Mouse (Mus musculus) hematopoietic stem cell, adult 5-6 weeks (primary cell): Measurements from ENCODE around the gene Zbtb5. TPM values are rescaled to one million over a fixed set of nuclear protein-coding genes. Genes with fewer than 3 reads are reported as not detected.
"Not testable (repeated sequence)": the region's sequence is repeated elsewhere in the genome, so short reads cannot be mapped to it uniquely, and the experiment has no call there.

ENCODE experiments used
- ATAC-seq, 2 experiments: fragments of 125-278 bp in 1 of 2; replicated peaks in 1 of 2; 2 replicates each; pipeline ENCODE4 v1.8.0; 2016 to 2017; ENCODE audit warnings: inconsistent platforms in 2 of 2, mild to moderate bottlenecking in 2 of 2, moderate number of reproducible peaks in 2 of 2, low read depth in 1 of 2, moderate TSS enrichment in 1 of 2; ENCODE audit not compliant: low FRiP score in 2 of 2, poor library complexity in 2 of 2, severe bottlenecking in 2 of 2, insufficient read depth in 1 of 2, low TSS enrichment in 1 of 2
- total RNA-seq: library from RNA; stranded (forward); fragments of 172-1452, 232-1000 nt; gene quantifications from 2 replicates; pipeline ENCODE4 v1.2.3, GENCODE M21; 2017

Gene Zbtb5
- 12.5 and 13.6 TPM in 2 replicates for total RNA-seq

DNA sequence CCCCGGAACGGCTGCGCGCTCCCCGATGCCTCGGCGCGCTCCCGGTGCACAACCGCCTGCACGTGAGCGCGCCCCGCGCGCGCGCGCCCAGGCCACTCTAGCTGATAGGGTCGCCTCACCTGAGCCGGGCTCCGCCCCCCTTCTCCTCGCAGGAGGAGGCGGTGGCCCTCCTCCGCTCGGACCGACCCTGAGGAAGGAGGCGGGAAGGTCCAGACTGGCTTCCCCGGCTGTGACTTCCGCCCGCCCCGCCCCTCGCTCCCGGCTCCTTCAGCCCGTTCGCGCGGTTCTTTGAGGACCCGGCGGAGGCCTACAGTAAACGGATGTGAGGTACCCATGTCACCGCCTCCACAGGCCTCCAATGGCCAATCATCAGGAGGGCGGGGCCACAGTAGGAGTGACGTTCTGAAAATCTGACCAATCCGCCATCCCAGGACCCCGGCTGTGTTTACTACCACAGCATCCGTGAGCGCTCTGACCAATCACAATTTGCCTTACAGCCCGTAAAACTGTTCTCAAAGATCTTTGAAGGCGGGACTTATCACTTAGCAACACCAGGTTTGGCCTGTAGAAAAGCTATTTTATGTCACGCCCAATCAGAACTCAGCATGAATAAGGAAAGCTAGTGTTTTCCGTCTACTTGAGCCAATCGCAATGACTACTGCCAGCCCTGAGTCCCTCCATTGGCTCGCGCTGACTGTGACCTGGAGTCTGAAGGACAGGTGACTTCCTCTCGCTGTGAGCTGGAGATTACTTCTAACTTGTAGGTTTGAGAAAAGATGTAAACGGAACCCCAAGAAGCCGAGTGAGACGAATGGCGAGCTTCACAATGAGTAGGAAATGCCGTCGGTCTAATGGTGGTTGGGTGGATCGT lies at the start of gene Zbtb5:
Gene Zbtb5 (minus strand): TSS at position 308 of the 871 bp plus-strand sequence.
- ATAC-seq, result peak; percentile 90 to 92

DNA sequence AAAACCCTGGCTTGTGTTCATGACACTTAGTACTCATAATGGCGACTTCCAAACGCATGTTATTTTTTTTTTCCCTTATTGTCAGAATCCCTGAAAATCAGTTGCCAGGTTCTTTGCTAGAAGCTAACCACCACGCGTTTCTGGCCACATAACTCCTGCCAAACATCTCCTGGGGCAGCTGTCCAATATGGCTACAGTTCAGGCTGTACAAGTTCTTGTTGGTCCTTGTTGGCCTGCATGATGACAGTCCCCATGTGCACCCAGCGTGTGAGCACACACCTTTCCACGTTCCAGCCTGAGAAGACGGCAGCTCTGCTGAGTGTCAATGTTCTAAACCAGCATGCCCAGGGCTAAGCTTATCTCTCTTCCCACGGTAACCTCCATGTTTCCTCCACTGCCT lies 43.2 kb upstream of the Zbtb5 start:
- ATAC-seq, result no peak

DNA sequence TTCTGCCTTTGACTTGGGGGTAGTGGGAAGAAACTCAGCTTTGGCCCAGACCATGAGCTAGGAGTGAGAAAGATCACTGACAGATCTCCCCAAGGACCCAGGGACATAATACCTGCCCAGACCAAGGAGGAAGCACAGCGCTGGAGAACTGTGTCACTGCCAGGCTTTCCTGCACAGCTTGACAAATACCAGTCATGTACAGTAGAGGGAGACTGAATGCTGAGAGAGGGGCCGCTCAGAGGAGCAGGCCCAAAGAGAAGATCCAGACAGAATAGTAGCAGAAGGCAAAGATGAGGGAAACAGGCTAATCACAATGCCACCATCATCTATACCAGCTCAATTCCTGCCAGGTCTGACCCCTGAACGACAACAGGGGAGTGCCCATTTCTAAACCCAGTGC lies 42.6 kb upstream of the Zbtb5 start:
- ATAC-seq, result peak; percentile 80 to 81; a peak in 3 of 4 replicates

DNA sequence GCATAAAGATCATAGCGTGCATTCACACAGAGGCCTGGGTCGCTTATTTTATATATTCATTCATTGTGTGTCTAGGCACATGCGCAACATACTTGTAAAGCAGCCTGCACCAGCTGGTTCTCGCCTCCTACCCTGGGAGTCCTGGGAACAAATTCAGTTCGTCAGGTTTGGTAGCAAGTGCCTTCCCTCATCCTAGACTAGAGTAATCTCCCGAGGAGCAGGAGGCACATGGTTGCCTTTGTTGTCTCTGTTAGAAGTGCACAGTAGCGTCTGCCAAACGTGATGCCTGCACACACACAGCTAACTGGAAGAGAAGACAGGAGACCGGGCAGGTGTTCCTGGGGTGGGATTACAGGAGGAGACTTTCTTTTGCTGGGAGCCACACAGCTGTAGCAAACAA lies 35.7 kb upstream of the Zbtb5 start:
- no peak for ATAC-seq

DNA sequence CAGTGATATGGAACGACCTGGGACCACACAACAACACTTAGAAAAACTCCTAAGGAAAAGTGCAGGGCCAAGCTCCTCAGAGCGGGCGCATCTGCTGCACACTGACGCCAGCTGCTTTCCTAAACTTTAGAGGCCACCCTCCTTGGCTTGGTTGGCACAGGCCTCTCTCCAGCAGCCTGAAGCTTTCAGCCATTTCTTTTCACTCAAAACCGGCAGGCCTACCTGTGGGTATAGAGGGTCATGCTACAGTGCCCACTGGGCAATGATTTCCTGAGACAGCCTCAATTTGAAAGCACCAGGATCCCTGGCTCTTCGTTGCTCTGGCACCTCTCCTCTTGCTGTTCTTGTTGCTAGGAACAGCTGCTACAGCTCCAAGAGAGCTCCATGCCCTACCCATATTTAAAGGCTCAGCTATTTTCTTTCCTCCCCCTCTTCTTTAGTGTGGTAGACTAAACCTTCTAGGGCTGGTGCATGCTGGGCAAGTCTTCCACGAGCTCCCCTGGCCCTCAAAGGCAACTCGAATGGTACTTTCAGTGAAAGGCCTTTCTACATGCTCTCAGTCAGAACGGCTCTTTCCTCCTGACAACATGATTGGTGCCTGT lies 35.2 kb upstream of the Zbtb5 start:
- ATAC-seq, result no peak

DNA sequence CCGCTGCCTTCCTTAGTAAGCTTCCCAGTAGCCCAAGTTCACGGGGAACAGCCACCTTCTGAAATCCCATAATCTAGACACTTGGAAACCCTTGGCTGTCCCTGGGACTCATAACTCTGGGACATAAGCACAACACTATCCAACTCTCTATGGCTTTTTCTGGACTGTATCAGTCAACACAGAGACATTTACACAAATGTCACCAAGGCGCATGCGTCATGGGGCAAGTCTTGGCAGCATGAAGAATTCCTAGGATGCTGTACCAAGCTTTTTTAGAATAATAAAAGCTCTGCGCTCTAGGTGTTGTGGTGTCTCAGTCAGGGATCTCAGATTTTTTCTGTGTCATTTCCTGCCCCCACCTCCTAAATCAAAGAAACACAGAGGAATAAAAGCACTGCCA lies 34.5 kb upstream of the Zbtb5 start:
- no peak for ATAC-seq

DNA sequence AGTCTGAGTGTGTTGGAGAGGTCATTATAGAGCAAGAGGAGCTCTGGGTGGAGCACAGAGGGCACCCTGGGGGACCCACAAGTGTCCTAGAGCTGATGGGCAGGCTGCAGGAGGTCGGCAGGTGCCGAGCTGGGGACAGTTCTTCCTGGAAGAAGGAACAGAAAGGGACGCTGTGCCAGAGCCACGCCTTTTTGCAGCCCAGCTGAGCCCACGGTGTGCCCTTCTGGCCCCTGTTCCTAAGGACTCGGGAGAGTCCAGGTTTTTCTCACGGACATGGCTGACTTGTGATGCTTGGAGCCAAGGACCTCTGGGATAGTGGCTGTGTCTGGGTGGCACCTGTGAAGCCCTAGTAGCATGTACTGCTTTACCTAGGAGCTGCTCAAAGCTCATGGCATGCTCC lies 28.6 kb upstream of the Zbtb5 start:
- ATAC-seq, result no peak

DNA sequence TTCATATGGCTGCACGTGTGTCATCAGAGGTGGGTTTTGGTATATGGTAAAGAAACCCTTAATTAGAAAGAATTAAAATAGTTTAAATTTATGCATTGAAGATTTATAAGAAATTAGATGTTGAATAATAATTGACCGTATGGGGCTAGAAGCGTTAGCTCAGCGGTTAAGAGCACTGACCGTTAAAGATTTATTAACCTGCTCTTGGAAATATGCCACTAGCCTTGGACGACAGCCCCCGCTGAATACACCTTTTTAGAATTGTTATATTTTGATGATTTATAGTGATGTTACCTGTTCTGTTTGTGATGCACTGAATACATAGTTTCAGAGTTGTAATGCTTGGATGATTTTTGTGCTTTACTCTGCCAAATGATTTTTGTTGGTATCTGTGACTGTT lies 27.3 kb upstream of the Zbtb5 start:
- ATAC-seq, result not testable (repeated sequence)

DNA sequence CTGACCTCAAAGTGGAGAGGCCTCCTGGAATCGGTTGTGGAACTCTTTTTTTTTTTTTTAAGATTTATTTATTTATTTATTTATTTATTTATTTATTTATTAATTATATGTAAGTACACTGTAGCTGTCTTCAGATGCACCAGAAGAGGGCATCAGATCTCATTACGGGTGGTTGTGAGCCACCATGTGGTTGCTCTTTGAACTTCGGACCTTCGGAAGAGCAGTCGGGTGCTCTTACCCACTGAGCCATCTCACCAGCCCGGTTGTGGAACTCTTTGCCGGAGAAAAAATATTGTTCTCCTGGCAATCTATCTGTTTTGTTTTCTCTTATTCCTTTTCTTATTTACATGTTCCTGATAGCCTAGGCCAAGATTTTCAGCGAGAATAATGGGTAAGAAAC lies 26.7 kb upstream of the Zbtb5 start:
- ATAC-seq, result not testable (repeated sequence)

DNA sequence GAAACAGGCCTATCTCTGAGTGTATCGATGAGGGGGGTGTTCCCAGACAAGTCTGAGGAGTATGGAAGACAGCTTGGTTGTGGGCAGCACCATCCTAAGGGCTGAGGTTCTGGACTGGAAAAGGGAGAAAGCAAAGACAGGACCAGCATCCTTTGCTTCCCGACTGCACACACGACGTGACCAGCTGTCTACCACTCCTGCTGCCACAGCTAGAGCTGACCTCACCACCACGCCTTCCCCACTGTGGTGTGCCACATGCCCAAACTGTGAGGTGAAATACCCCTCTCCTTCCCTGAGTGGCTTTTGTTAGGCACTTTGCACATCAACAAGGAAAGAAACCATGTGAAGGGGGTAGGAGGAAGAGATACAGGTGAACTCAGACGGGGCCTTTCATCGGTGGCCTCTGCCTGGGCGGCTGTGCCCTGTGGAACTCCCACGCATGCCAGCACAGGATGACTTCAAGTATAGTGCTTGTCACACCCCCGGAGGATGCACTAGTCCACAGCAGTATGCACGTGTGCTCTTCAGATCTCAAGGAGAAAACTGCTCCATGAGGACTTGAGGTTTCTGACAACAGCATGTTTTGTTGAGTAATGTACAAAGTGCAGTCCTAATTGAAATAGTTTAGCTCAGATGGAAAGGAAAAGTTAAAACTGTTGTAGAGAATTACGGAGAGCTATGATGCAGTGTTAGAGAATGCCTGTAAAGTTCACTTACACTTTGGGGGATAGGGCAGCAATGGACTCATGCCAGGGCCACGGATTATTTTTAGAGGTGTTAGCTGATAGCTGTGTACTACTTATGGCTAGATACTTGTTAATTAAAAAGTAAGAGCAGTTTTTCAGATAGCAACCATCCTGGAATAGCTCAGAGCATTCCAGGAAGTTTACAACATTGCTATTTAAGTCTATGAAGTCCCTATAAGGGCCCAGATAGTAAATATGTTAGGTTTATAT lies 25.5 kb upstream of the Zbtb5 start:
- no peak for ATAC-seq

DNA sequence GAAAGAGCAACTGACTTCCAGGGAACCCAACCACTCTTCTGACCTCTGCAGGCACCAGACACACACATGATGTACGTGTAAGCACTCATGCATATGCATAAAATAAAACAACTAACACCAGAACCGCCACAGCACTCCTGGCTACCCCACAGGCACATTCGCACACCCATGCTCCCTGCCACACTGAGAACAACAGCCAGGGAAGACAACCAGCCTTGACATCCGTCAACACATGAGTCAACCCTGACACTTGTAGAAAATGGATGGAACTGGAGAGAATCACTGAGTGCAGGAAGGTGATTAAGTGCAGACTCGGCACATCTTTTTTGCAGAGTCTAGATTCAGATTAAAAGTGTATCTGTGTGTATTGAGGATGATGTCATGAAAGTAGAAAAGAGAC lies 24.4 kb upstream of the Zbtb5 start:
- ATAC-seq, result no peak

DNA sequence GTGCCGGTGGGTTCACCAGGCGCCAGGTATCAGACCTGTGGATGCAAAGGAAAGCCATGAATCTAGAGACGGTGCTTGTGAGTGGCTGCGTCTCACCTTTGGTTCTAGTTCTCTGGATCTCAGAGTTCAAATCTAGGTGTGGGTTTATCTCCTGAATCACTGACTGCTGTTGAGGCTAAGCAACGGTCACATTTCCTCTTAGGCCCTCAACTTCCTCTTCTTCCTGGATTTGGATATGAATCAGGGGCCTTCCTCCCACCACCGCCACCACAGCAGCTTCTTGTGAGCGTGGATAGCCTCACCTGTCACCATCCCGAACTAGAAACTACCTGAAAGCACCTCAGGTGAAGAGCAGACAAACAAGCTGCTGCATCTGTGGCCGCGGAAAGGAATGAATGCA lies 23.8 kb upstream of the Zbtb5 start:
- no peak; a peak in 2 of 4 replicates for ATAC-seq

DNA sequence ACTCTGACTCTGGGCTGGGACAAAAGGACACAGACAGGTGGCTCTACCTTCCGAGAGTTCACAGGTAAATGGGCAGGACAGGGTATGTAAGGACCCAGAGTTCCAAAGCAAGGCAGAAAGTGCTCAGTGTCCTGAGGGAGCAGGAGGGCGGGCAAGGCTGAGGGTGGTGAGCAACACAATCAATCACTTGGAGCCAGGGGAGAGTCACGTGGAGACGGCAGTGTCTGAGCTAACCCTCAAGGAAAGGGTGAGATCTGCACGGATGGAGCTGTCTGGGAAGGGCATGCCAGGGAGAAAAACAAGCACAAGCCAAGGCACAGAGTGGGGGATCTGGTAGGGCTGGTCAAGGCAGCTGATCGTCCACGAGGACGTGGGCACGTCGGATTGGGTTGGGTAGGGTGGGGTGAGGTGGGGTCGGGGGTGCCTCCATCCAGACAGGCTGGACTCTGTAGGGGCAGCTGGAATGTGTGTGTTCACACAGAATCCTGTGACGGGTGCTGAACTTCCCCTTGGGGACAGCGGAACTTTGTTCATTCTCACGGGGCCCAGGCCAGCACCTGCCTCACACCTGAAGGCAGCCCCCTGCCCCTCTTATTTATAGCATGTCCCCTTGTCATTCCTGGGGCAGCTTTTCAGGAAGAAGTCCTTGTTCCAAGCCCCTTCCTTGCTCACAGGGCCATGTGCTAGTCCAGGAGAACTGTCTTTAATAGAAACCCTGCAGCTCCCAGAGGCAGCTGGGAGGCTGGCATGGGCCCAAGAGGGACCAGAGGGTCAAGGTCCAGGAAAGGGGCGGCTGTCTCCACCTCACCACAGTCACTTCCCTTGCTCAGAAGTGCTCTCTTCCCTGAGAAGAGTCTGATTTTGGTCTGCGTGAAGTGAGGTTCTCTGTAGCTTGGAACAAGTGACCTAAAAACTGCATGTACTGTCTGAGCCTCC lies 22.7 kb upstream of the Zbtb5 start:
- ATAC-seq, result no peak

DNA sequence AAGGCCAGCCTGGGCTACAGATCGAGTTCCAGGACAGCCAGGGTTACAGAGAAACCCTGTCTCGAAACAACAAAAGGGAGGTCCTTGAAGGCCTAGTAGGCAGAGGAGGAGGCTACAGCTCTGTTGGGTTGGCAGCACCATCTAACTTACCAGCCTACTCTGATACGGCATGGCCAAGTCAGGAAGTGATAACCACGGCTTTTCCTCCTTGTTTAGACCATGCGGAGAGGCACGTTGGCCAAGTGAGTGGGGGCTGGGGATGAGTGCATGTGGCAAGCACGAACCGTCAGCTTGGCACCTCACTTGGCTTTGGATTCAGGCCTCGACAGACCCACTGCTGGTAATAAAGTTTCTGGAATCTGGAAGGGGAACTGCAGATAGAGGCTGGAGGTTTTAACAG lies 20.4 kb upstream of the Zbtb5 start:
- peak; percentile 33 to 55; a peak in 3 of 4 replicates for ATAC-seq

DNA sequence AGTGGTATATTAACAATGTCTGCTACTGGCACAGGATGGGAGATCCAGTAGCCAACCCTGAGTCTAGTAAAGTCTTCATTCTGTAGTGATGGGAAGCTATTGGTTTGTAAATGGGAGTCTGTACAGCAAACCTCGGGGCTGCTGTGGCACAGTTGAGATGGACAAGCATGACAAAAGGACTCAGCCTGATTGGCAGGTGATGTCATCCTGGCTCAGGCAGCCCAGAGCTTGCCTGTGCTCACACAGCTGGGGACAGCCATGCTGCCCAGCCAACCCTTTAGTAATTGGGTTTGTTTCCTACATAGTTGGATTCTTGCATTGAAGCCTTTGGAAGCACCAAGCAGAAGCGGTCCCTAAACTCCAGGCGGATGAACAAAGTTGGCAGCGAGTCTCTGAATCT lies 14.2 kb upstream of the Zbtb5 start:
- no peak for ATAC-seq

DNA sequence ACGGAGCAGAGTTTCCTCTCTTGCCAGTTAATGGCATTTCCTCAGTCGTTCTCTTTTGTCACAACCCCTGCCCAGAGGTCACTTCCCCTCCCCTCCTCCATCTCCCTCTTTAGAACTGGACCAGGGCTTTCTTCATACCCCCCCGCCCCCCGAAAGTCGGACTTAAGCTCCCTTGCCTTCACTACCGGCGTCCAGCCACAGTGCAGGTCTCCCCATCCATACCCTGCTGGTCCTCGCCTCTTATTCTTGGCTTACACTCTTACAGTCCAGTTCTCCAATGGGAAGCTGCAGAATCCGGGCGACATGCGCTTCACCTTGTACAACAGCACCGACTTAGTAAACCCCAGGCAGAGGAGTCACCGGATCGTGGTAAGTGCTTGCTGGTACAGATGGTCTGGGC lies 6.8 kb upstream of the Zbtb5 start:
- no peak for ATAC-seq

DNA sequence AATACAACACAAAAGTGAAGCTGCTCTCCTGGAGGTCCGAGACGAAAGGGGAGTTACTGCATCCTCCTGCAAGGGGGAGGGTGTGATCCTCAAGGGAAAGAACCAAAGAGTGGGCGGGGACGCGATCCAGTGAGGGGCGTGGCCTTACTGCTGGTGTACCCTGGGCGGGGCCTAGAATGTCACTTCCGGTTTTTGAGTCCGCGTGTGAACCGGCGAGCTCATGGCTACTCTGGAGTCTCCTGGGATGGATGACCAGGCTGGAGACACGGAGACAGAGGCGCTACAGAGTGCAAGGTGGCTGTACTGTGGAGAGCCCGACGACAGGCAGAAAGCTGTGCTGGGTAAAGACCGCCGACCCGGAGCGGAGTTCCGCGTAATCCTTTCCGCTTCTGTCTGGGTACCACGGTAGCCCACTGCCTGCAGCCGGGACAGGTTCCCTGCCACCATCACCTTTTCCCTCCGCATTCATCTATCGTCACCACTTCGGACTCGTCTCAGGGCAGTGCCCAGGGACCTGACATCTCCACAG lies 6.3 kb upstream of the Zbtb5 start, which contains the start of gene Polr1e:
Gene Polr1e (plus strand): TSS at position 132 of the 529 bp plus-strand sequence.
- peak; percentile 90 to 94 for ATAC-seq
